Mouse (Mus musculus) heart, embryonic 16.5 days (tissue): ENCODE data around the gene Morn3. TPM values are rescaled to one million over a fixed set of nuclear protein-coding genes. Genes with fewer than 3 reads are reported as not detected.

Experiments used
- polyA plus RNA-seq: library from polyadenylated mRNA; unstranded; fragments of >200 nt; fragmentation: Nextera tagmentation; extraction: Ambion mirVana; gene quantifications from 2 replicates; pipeline ENCODE4 v1.2.1, GENCODE M21; 2015

Gene Morn3
- polyA plus RNA-seq, 1 experiment from 2014 or later, result 1.5 TPM

Other genes with a start within 250 kb of the Morn3 start
- gene Anapc5, start 225.7 kb downstream of the Morn3 start, polyA plus RNA-seq, result 327 and 339 TPM in 2 replicates
- gene Rnf34, start 197.0 kb downstream of the Morn3 start, polyA plus RNA-seq, result 32.6 and 35.9 TPM in 2 replicates
- gene Kdm2b, start 57.2 kb downstream of the Morn3 start, polyA plus RNA-seq, result 26.8 and 27.3 TPM in 2 replicates
- gene Orai1, start 31.9 kb downstream of the Morn3 start, polyA plus RNA-seq, result 16.8 and 19.1 TPM in 2 replicates
- gene Tmem120b, start 21.4 kb upstream of the Morn3 start, polyA plus RNA-seq, result 14.6 and 14.9 TPM in 2 replicates
- 2.2 and 2.4 TPM in 2 replicates for gene Rhof, start 85.7 kb upstream of the Morn3 start, polyA plus RNA-seq
- gene Setd1b, start 95.2 kb upstream of the Morn3 start, polyA plus RNA-seq, result 6.0 and 6.5 TPM in 2 replicates
- 60.0 and 63.8 TPM in 2 replicates for gene Psmd9, start 122.4 kb upstream of the Morn3 start, polyA plus RNA-seq
- gene Hpd, start 135.7 kb upstream of the Morn3 start, polyA plus RNA-seq, result 0.20 and 0.46 TPM in 2 replicates
- 3.1 and 3.7 TPM in 2 replicates for gene Wdr66, start 205.1 kb upstream of the Morn3 start, polyA plus RNA-seq